Mouse (Mus musculus) frontal cortex, postnatal 25 days (tissue): ENCODE measurements around the gene Sdhaf2.

Source experiments
- DNase-seq, 2 experiments: peaks; one replicate each; pipeline ENCODE4 v3.0.0; 2022; ENCODE audit warnings: low spot score in 2 of 2

The Sdhaf2 gene

DNA sequence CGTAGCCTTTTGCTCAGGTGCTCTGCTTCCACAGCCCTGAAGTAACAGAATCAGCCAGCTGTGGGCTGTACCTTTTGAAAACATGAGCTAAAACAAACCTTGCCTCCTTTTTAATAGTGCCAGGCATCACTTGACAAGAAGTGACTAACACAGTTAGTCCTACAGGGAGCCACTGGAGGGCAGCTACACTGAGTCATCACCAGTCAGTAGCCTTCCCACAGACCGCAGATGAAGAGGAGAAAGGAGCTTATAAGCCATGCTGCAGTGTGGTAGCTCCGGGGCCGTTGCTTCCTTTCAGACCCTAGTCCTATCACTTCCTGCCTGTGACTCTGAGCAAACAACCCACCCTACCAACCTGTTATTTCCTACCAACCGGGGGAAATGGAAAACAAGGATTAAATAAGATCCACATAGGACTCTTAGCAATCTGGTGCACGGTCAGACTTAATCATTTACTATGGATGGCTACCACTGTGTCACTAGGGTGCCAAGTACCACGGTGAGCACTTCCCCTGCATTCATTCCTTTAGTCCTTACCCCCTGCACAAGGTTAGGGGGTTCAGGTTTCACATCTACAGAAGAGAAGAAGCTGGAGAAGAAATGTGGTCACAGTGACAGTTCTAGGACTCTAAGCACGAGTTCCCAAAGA, 28.3 kb downstream of the Sdhaf2 start:
- no peak for DNase-seq

DNA sequence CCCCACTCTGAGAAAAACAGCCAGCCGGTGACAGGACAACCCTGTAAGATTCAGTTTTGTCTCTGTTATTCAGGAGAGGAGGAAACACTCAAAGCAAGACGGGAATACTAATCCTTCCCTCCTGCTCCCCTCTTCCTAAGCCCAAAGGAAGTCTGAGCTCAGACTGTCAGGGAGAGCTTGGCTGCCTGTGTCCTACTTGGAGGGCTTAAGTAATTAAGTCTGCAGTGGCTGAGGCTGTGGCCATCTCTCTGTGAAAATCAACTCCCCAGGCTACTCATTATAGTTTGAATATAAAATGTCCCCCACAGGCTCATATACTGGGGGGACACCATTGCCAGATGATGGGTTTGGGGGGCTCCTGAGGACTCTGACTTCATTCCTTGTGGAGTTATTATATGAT, 29.0 kb downstream of the Sdhaf2 start:
- no peak for DNase-seq

GRCm38 (mm10) chr19:10495670-10496069, 30.3 kb downstream of the Sdhaf2 start:
- DNase-seq, result no peak

GRCm38 (mm10) chr19:10486264-10486738, 39.6 kb downstream of the Sdhaf2 start:
- DNase-seq, result peak; percentile 25 to 36

- DNase-seq, result no peak
These were observed 43.2 kb downstream of the Sdhaf2 start, which contains the start of gene Ppp1r32 for GRCm38 (mm10) chr19:10482703-10483102. Gene Ppp1r32, minus strand, starts transcription at chr19:10482928.

- DNase-seq, result no peak
These were observed 46.4 kb downstream of the Sdhaf2 start for GRCm38 (mm10) chr19:10479541-10479940.

DNA sequence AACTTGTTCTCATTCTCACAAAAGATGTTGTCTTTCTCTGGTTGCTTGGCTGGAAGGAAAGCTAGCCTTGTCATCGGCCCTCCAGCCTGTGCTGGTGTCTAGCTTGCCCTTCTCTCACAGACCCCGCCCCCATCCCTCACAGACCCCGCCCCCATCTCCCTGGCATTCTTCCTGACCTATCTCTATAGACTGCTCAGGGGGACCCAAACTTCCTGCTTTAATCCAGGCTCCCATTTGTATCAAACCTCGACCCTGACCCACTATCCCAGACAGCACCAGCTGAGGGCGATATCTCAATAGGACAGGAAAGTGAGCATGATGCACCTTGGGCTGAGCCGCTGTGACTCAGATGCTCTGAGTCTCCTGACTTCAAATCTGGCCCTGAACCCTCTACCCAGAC, 52.2 kb downstream of the Sdhaf2 start:
- no peak for DNase-seq

DNA sequence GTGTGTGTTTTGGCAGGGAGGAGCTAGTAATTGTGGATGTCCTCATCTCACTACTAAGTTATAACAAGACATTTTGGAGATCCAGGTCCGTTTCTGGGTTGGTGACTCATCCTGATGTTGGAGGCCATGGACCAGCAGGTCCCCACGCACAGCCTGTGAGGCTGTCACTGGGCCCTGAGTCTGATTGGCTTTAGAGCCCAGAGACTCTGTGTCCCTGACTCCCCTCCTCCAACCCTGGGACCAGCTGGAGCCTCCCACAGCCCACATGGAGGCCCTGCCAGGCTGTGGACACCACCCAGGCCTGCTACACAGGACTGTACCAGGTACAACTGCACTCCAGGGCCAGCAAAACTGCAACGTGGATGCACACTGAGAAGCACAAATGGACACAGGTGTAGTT, 53.0 kb downstream of the Sdhaf2 start:
- DNase-seq, result no peak

DNA sequence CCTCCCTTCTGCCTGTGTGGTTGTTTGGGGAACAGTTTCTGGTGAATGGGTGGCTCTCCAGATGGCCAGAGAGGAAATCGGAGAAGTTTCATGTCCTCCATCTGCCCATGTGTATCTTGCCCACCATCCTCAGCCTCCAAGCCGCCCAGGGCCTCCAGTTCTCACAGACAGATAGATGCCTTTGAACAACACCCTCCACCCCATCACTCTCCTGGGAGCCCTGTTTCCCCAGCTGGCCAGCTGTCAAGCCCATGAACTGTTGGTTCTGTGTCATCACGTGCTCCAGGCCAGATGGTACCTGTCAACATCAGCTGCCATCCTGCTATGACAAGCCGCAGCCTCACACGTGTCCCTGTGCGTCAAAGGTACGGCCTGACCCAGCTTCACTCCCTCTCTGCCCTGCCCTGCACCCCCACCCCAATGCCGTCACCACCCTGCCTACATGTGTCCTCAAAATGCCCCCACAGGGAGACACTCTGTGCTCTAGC, 56.7 kb downstream of the Sdhaf2 start:
- DNase-seq, result no peak

GRCm38 (mm10) chr19:10464427-10464826, 61.5 kb downstream of the Sdhaf2 start:
- DNase-seq, result no peak

DNA sequence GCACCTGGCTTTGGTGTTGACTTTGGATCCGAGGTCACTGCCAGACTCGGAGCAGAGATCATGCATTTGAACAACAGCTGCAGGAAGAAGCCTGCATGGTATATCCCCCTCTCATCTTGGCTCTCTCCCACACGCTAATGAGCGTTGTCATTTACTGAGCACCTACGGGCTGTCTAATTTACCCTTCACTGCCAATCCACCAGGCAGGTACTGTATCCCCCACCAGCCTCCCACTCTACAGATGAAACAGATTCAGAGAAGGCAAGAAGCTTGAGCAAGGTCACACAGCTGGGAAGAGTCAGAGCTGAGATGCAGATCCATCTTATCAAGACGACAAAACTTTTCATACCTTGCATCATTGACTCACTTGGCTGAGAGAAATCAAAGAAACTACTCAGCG, 64.4 kb downstream of the Sdhaf2 start:
- DNase-seq, result no peak

DNA sequence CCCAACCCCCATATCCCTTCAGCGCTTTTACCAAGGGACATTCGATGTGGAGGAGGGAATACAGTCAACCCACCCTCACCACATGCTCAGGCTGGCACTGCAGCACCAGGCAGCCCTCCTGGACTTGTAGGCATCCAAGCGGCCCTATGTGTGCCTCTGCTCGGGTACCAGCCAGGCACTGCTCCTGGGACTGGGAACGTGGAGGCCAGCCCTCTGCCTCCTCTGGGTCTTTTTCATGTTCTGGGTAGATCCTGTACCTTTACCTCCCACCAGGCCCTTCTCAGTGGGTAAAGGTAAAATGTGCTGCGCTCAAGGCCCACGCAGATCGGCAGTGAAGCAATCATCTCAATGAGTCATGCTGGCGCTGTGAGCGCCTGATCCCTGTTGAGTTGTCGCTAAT, 66.0 kb downstream of the Sdhaf2 start:
- DNase-seq, result no peak

DNA sequence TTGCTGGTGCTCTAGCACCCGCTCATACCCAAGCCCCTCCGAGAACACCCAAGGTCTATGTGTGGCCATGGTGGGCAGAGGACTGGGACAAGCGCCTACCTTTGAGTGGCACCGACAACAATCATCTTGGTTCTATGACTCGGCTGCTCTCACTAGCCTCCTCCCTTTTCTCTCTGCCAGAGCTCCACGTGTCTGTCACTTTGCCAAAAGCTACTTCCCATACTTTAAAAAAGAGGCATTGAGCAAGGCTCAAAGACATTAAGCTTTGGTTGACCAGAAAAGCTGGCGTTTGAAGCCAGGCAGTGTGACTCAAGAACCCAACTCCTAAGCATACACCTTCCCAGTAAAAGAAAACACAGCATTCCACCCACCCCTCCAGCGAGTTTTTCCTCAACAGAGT, 67.8 kb downstream of the Sdhaf2 start:
- no peak for DNase-seq

DNA sequence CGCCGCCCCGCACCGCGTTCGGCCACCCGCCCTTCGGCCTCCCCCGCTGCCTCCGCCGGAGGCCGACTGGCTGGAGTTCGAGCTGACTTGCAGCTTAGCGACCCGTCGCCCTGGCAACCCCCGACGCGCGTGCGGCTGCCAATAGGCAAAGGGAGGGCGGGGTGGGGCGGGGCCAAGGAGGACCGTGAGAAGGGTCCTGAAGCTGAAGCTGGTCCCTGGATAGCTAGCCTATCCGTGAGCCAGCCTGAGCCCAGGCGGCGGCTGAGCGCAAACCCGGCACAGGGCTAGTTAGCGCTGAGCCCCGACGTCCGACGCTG, 68.5 kb downstream of the Sdhaf2 start:
- no peak for DNase-seq

DNA sequence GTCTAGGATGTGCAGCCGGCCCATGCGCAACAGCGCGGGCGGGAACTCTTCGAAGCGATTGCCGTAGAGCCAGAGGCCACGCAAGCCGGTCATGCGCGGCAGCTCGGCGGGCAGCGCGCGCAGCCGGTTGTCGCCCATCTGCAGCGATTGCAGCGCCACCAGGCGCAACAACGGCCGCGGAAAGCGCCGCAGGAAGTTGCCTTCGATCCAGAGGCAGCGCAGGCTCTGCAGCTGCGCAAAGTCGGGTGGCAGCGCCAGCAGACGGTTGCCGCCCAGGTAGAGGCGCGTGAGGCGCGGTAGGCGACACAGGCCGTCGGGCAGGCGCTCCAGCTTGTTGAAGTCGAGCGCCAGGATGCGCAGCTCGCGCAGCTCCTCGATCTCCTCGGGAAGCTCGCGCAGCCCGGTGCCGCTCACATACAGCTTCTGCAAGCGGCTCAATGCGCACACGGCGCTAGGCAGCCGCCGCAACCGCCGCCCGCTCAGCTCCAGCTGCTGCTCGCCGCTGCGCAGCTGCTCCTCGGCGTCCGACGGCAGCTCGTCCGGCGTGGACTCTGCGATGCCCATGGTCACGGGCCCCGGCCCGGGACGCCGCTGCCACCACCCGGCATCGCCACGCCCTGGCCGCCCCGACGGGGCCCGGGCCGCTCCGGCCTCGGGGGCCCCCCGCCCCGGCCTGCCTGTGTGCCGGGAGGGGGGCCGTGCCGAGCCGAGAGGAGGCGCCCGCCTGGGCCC, 69.0 kb downstream of the Sdhaf2 start, which contains the start of gene Lrrc10b:
Gene Lrrc10b, minus strand, starts transcription at position 722 of the 732 bp plus-strand sequence.
- DNase-seq, result peak; percentile 59 to 66

DNA sequence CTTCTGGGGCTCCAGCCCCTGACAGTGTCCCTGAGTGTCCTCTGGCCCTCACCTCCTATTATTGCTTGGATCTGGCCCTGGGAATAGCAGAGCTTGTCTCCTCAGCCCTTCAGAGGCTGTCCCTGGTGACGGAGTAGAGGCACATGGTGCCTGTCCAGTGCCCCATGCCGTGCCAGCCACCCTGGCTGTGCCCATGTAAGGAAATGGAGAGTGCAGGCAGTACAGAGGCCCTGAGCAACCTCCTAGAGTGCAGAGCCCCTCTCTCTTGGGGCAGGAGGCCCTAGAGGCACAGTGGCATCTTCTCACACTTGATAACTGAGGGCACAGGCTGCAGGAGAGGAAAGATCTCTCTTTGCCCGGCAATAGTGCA, 70.5 kb downstream of the Sdhaf2 start:
- DNase-seq, result no peak

DNA sequence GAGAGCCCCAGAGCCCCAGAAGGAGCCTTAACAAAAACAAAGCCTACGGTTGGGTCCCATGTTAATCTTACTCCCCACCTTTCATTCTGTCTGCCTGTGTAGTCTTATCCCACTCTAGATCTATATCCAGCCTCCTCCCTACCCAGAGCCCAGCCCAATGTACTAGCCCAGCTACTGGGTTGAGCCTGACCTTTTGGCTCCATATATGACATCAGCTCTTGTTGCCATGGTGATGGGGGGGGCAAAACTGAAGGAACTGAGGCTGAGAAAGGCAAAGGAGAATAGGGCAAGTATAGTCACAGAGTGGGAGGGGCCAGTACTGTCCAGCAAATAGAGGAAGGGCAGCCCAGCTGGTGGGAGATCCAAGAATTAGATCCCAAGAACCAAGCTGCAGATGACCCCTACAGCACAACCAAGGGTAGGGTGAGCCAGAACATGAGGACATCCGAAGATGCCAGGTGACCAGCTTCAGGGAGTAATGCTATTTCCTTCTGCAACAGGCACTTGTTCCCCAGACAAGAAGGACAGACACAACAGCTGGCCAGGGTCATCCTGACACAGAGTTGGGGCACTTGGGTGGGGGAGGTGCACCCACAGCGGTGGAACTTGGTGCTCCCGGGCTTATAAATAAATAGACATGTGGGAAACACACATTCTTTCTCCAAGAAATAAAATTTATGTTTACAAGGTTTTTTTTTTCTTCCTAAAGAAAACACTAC, 71.1 kb downstream of the Sdhaf2 start:
- DNase-seq, result no peak
